Mouse (Mus musculus) midbrain, embryonic 16.5 days (tissue): Measurements from ENCODE around the gene Clec11a. TPM values are rescaled to one million over a fixed set of nuclear protein-coding genes. Genes with fewer than 3 reads are reported as not detected.
A peak's percentile ranks its signal among the peaks of the same experiment; 100 is the strongest.

Experiments used
- ATAC-seq: fragments of 200-750 bp; cut with Nextera tagmentation; 2 replicates; pipeline ENCODE4 v1.8.0; 2017; ENCODE audit warnings: moderate TSS enrichment
- H3K27ac ChIP-seq: fragments of 300-500 bp; sonication (generic); 2 replicates; pipeline ENCODE4 v1.5.1; 2014; ENCODE audit warnings: mild to moderate bottlenecking, low read length, mixed read lengths
- H3K27me3 ChIP-seq: fragments of 300-500 bp; sonication (generic); 2 replicates; pipeline ENCODE4 v1.6.1; 2014; ENCODE audit warnings: low read depth, low read length, mixed read lengths; ENCODE audit not compliant: control insufficient read depth, insufficient read depth
- H3K36me3 ChIP-seq: fragments of 300-500 bp; sonication (generic); 2 replicates; pipeline ENCODE4 v1.6.1; 2014; ENCODE audit warnings: mild to moderate bottlenecking, low read length, moderate library complexity, mixed read lengths; ENCODE audit not compliant: control insufficient read depth, insufficient read depth
- H3K4me1 ChIP-seq: fragments of 300-500 bp; sonication (generic); 2 replicates; pipeline ENCODE4 v1.6.1; 2014; ENCODE audit warnings: mild to moderate bottlenecking, low read length, mixed read lengths; ENCODE audit not compliant: control insufficient read depth, insufficient read depth
- H3K4me2 ChIP-seq: fragments of 300-500 bp; sonication (generic); 2 replicates; pipeline ENCODE4 v1.6.1; 2014; ENCODE audit warnings: mild to moderate bottlenecking, low read length, mixed read lengths
- H3K4me3 ChIP-seq: fragments of 300-500 bp; sonication (generic); 2 replicates; pipeline ENCODE4 v1.5.1; 2014; ENCODE audit warnings: low read depth, mild to moderate bottlenecking, low read length, moderate library complexity, mixed read lengths
- H3K9ac ChIP-seq: fragments of 300-500 bp; sonication (generic); 2 replicates; pipeline ENCODE4 v1.6.1; 2014; ENCODE audit warnings: low read depth, low read length, mixed read lengths
- H3K9me3 ChIP-seq: fragments of 300-500 bp; sonication (generic); replicated peaks from 2 replicates; pipeline ENCODE4 v1.6.1; 2014; ENCODE audit warnings: mild to moderate bottlenecking, low read length, mixed read lengths; ENCODE audit not compliant: control insufficient read depth, poor library complexity, severe bottlenecking
- WGBS: fragments of 180-500 bp; shearing (Covaris S2); extraction: QIAGEN DNeasy Blood & Tissue Kit; methylation state at CpG from one replicate; pipeline ENCODE4 v1.1.7; 2014; 5-methylcytosine and 5-hydroxymethylcytosine counted together
- polyA plus RNA-seq: library from polyadenylated mRNA; unstranded; fragments of >200 nt; fragmentation: Nextera tagmentation; extraction: Ambion mirVana; gene quantifications from 2 replicates; pipeline ENCODE4 v1.2.1, GENCODE M21; 2015

Clec11a gene
- polyA plus RNA-seq, 1 experiment from 2014 or later, result 4.2 TPM

DNA sequence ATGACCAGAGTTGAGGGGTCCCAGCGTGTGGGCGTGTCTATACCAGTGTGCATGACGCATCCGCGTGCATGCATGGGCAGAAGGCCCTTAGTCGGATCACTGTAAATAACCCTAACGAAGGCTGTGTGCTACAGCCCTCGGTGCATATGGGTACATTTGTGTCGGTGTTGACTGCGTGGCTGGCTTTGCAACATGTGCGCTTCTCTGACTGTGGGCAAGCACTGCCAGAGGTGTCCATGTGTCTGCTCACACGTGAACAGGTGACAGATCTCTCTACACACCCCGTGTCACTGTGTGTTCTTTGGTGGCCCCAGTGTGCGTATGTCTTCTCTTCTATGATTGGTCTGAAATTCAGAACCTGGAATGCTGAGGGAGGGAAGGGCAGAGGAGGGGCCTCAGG lies 27.4 kb upstream of the Clec11a start:
- Histone ChIP-seq H3K27ac (no peak overlapping the region), H3K36me3 (peaks cover 7% of the 10 kb centered on the region; the same call in 1 of the 2 replicates), H3K27me3 (no peaks in the 10 kb centered on the region), H3K4me1 (peaks cover 19% of the 10 kb centered on the region), H3K9me3 (no peaks in the 10 kb centered on the region), H3K4me3 (no peak overlapping the region), H3K9ac (no peak overlapping the region), H3K4me2 (no peak overlapping the region)
- ATAC-seq, result no peak
- 79% methylated on average over 14 of the region's 14 CpGs for WGBS

GRCm38 (mm10) chr7:44332336-44332735 lies 25.6 kb upstream of the Clec11a start:
- Histone ChIP-seq H3K4me1 (peaks cover 8% of the 10 kb centered on the region), H3K27me3 (no peaks in the 10 kb centered on the region), H3K4me2 (no peak overlapping the region), H3K9ac (no peak overlapping the region), H3K4me3 (no peak overlapping the region), H3K27ac (no peak overlapping the region), H3K9me3 (no peaks in the 10 kb centered on the region), H3K36me3 (peaks cover 17% of the 10 kb centered on the region)
- no peak for ATAC-seq
- WGBS, result 72% methylated on average over 3 of the region's 3 CpGs

GRCm38 (mm10) chr7:44326614-44327013 lies 19.9 kb upstream of the Clec11a start:
- H3K4me1 ChIP-seq, result no peaks in the 10 kb centered on the region
- 68% methylated on average over 6 of the region's 6 CpGs for WGBS
- H3K4me2 ChIP-seq, result no peak overlapping the region
- no peak overlapping the region for H3K9ac ChIP-seq
- no peaks in the 10 kb centered on the region for H3K9me3 ChIP-seq
- H3K36me3 ChIP-seq, result peaks cover 37% of the 10 kb centered on the region
- H3K4me3 ChIP-seq, result no peak overlapping the region
- ATAC-seq, result no peak
- no peak overlapping the region for H3K27ac ChIP-seq
- H3K27me3 ChIP-seq, result no peaks in the 10 kb centered on the region

DNA sequence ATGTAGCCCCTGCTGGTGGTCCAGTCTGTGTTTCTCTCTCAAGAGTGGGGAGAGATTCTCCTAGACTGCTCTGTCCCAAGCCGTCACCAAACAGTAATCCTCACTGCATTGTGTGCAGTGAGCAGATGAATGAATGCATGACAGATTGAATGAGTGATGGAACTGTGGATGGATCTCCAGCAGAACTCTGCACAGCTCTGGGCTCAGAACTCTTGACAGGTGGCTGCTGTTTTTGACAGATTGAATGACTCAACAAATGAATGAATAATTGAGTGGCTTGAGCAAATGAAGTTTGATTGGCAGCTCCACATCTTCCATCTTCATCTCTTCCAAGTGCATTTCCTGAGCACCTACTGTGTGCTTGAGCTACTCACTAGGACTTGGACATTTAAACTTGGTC lies 15.6 kb upstream of the Clec11a start:
- Histone ChIP-seq H3K27ac (no peak overlapping the region), H3K4me1 (no peaks in the 10 kb centered on the region), H3K4me2 (no peak overlapping the region), H3K36me3 (peaks cover 38% of the 10 kb centered on the region), H3K4me3 (no peak overlapping the region), H3K9me3 (no peaks in the 10 kb centered on the region), H3K9ac (no peak overlapping the region), H3K27me3 (no peaks in the 10 kb centered on the region)
- WGBS, result 93% methylated on average over 1 of the region's 1 CpGs
- no peak for ATAC-seq

GRCm38 (mm10) chr7:44320886-44321285 lies 14.2 kb upstream of the Clec11a start:
- Histone ChIP-seq H3K4me1 (no peaks in the 10 kb centered on the region), H3K4me2 (no peak overlapping the region), H3K27ac (no peak overlapping the region), H3K9ac (no peak overlapping the region), H3K9me3 (no peaks in the 10 kb centered on the region), H3K27me3 (no peaks in the 10 kb centered on the region), H3K4me3 (no peak overlapping the region), H3K36me3 (peaks cover 43% of the 10 kb centered on the region)
- ATAC-seq, result no peak
- WGBS, result 57% methylated on average over 8 of the region's 8 CpGs

DNA sequence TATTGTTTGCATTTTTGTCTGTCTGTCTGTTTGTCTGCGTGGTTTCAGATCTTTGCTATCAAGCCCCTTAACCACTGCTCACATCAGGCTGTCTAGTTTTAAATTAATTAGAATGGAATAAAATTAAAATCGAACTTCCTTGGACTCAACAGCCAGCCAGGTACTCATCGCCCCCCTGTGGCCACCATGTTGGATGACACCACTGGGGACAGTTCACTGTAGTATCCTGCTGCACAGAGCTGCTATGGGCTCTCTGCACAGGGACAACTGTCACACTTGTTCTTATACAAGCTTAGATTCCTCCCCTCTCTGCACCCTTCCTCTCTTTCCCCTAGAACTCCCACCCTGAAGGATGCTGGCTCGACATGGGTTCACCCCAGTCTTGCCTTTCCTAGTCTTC lies 11.2 kb upstream of the Clec11a start:
- Histone ChIP-seq H3K4me1 (no peaks in the 10 kb centered on the region), H3K9ac (no peak overlapping the region), H3K36me3 (peaks cover 49% of the 10 kb centered on the region), H3K4me2 (no peak overlapping the region), H3K27ac (no peak overlapping the region), H3K9me3 (no peaks in the 10 kb centered on the region), H3K27me3 (no peaks in the 10 kb centered on the region), H3K4me3 (no peak overlapping the region)
- no peak for ATAC-seq
- 34% methylated on average over 4 of the region's 4 CpGs for WGBS

- Histone ChIP-seq H3K4me3 (no peak overlapping the region), H3K9ac (no peak overlapping the region), H3K4me1 (peaks cover 12% of the 10 kb centered on the region), H3K4me2 (peak overlapping the region; percentile 91; the same call in 1 of the 2 replicates), H3K9me3 (no peaks in the 10 kb centered on the region), H3K27ac (no peak overlapping the region), H3K36me3 (peaks cover 22% of the 10 kb centered on the region), H3K27me3 (no peaks in the 10 kb centered on the region)
- ATAC-seq, result no peak
- 69% methylated on average over 16 of the region's 16 CpGs for WGBS
Measured at GRCm38 (mm10) chr7:44312484-44312883, 5.8 kb upstream of the Clec11a start.

DNA sequence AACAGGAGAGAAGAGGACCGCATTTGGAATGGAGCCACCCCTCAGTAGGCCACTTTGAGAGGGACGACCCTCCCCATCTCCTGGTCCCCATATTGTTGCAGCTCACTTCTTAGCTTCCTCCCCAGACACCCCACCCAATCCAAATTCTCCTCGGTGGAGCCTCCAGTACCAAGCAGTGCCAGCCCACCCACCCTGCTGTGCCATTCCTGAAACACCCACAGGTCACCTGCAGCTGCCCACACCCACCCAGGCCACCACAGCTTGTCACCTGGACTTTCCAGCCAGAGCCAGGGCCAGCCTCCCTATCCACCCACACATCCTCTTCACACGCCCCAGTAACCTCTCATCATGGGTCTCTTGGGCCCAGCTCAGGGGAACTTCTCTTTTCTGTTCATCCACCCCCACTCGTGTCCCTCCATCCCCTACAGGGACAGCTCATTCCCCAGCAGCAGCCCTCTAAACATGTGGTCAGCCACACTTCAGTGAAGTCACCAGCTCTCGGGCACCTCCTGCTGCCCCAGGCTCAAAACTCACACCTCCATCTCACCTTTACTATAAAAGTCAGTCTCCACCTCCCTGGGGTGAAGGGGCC lies 5.1 kb upstream of the Clec11a start:
- H3K9me3 ChIP-seq, result no peaks in the 10 kb centered on the region
- peaks cover 20% of the 10 kb centered on the region for H3K36me3 ChIP-seq
- H3K27me3 ChIP-seq, result no peaks in the 10 kb centered on the region
- 14% methylated on average over 6 of the region's 6 CpGs for WGBS
- H3K27ac ChIP-seq, result peak overlapping the region; percentile 77
- H3K4me2 ChIP-seq, result peak overlapping the region; percentile 91
- H3K4me3 ChIP-seq, result peak overlapping the region; percentile 69
- peak; percentile 1; the same call in 1 of the 2 replicates for ATAC-seq
- H3K4me1 ChIP-seq, result peaks cover 12% of the 10 kb centered on the region
- H3K9ac ChIP-seq, result peak overlapping the region; percentile 76

- peak overlapping the region; percentile 76 for H3K9ac ChIP-seq
- H3K36me3 ChIP-seq, result peaks cover 14% of the 10 kb centered on the region
- peaks cover 12% of the 10 kb centered on the region for H3K4me1 ChIP-seq
- WGBS, result under 1% methylated on average over 38 of the region's 38 CpGs
- no peaks in the 10 kb centered on the region for H3K9me3 ChIP-seq
- H3K27me3 ChIP-seq, result no peaks in the 10 kb centered on the region
- peak; percentile 29 for ATAC-seq
- peak overlapping the region; percentile 77 for H3K27ac ChIP-seq
- peak overlapping the region; percentile 69 for H3K4me3 ChIP-seq
- peak overlapping the region; percentile 91 for H3K4me2 ChIP-seq
Measured at GRCm38 (mm10) chr7:44310878-44311712, 4.4 kb upstream of the Clec11a start.
